Mouse (Mus musculus) spleen, postnatal 10 days (tissue): ENCODE data around the gene AC141477.1.

ENCODE experiments used
- DNase-seq, 2 experiments: peaks; one replicate each; pipeline ENCODE4 v3.0.0; 2021 to 2022; ENCODE audit warnings: low spot score in 2 of 2

Gene AC141477.1

GRCm38 (mm10) chr10:76440281-76440680 is at the start of gene AC141477.1:
AC141477.1 (minus strand) TSS chr10:76440444.
- DNase-seq = no peak

GRCm38 (mm10) chr10:76489205-76489604 is 49.0 kb upstream of the AC141477.1 start:
- no peak for DNase-seq

GRCm38 (mm10) chr10:76488265-76488664 is 48.0 kb upstream of the AC141477.1 start:
- DNase-seq = no peak

- DNase-seq = no peak
Measured at GRCm38 (mm10) chr10:76486302-76486701, 46.1 kb upstream of the AC141477.1 start.

GRCm38 (mm10) chr10:76481480-76481879 is 41.2 kb upstream of the AC141477.1 start:
- DNase-seq = no peak

- DNase-seq = no peak
Measured at GRCm38 (mm10) chr10:76480851-76481250, 40.6 kb upstream of the AC141477.1 start.

GRCm38 (mm10) chr10:76473759-76474158 is 33.5 kb upstream of the AC141477.1 start:
- no peak for DNase-seq

- DNase-seq = peak; percentile 84 to 87
Measured at GRCm38 (mm10) chr10:76468203-76469162, 28.2 kb upstream of the AC141477.1 start, which contains the start of the genes Mcm3ap and Ybey. Mcm3ap (plus strand) TSS chr10:76468927. Ybey (minus strand) TSS chr10:76469114.

GRCm38 (mm10) chr10:76462721-76463120 is 22.5 kb upstream of the AC141477.1 start:
- DNase-seq = no peak

GRCm38 (mm10) chr10:76462312-76462711 is 22.1 kb upstream of the AC141477.1 start:
- no peak for DNase-seq

- no peak for DNase-seq
Measured at GRCm38 (mm10) chr10:76461255-76461654, 21.0 kb upstream of the AC141477.1 start.

- peak in 1 of 2 experiments; percentile 66 for DNase-seq
Measured at GRCm38 (mm10) chr10:76455289-76455688, 15.0 kb upstream of the AC141477.1 start.

GRCm38 (mm10) chr10:76448851-76449250 is 8.6 kb upstream of the AC141477.1 start, which contains the start of gene 2610028H24Rik:
2610028H24Rik (plus strand) TSS chr10:76449081.
- DNase-seq = no peak

GRCm38 (mm10) chr10:76447406-76448229 is 7.4 kb upstream of the AC141477.1 start:
- DNase-seq = no peak

GRCm38 (mm10) chr10:76445996-76446681 is 5.9 kb upstream of the AC141477.1 start:
- no peak for DNase-seq

- peak; percentile 96 to 97 for DNase-seq
Measured at GRCm38 (mm10) chr10:76442178-76443088, 2.2 kb upstream of the AC141477.1 start, which contains the start of gene Pcnt. Pcnt (minus strand) TSS chr10:76442786.

- DNase-seq = no peak
Measured at GRCm38 (mm10) chr10:76439107-76439890, 945 bp downstream of the AC141477.1 start.

GRCm38 (mm10) chr10:76433925-76434324 is 6.3 kb downstream of the AC141477.1 start:
- no peak for DNase-seq

- no peak for DNase-seq
Measured at GRCm38 (mm10) chr10:76425674-76426073, 14.6 kb downstream of the AC141477.1 start.

GRCm38 (mm10) chr10:76416811-76417210 is 23.4 kb downstream of the AC141477.1 start:
- no peak for DNase-seq
